ENCODE assay signal across 20 mouse cellular contexts in the genomic region with DNA sequence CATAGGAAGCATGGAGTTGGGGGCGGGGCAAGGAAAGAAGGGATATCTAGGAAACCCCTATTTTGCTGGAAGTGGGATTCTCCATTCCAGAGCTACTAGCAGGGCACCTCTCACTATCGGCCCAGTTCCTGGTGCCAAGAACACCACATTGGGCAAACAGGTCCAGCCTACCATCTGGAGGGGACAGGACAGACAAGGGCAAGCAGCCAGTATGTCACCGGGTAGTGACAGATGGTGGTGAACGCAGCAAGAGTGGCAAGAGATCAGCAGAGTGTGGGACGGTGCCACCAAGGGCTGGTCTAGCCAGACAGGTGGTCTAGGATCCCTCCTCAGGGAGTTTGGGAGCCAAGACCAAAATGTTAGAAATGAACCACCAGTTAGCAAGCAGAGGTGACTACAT. TPM values are rescaled to one million over a fixed set of nuclear protein-coding genes. Genes with fewer than 3 reads are reported as not detected.
A peak's percentile ranks its signal among the peaks of the same experiment; 100 is the strongest.
DNase-seq lines count a peak whose midpoint lies in the region; ATAC-seq lines count a peak whose summit lies in the region.
"Had no signal": no experiment of that assay in that cellular context is flagged by ENCODE, and none has a peak within 500 bp of the region (broad histone marks: within the 10 kb centered on the region; RNA-seq: fewer than 3 reads in every experiment).

No protein-coding gene starts in this region.

- H3K27me3 ChIP-seq in forebrain, embryonic 16.5 days (replicated peaks; ENCODE audit: control insufficient read depth, insufficient read depth, low read length), result no peaks in the 10 kb centered on the region
- no peaks in the 10 kb centered on the region for H3K27me3 ChIP-seq in forebrain, embryonic 11.5 days (ENCODE audit: control insufficient read depth, insufficient read depth, low read length)
- H3K27me3 ChIP-seq: limb, embryonic 12.5 days; liver, embryonic 13.5 days had no signal

- 60% methylated on average over 5 of the region's 5 CpGs for WGBS in forebrain, embryonic 16.5 days
- 92% methylated on average over 5 of the region's 5 CpGs for WGBS in forebrain, embryonic 11.5 days

- no peak overlapping the region for H3K4me3 ChIP-seq in forebrain, embryonic 16.5 days (replicated peaks; ENCODE audit: low read length)
- H3K4me3 ChIP-seq in forebrain, embryonic 11.5 days (ENCODE audit: low read depth, low read length), result no peak overlapping the region
- H3K4me3 ChIP-seq: embryonic facial prominence, embryonic 10.5 days; limb, embryonic 12.5 days; liver, embryonic 13.5 days had no signal

- no peaks in the 10 kb centered on the region for H3K36me3 ChIP-seq in forebrain, embryonic 16.5 days (ENCODE audit: control insufficient read depth, insufficient read depth)
- H3K36me3 ChIP-seq in forebrain, embryonic 11.5 days (ENCODE audit: control insufficient read depth, insufficient read depth, low read length), result no peaks in the 10 kb centered on the region
- H3K36me3 ChIP-seq: embryonic facial prominence, embryonic 10.5 days; limb, embryonic 12.5 days; liver, embryonic 13.5 days had no signal

- H3K27ac ChIP-seq in forebrain, embryonic 16.5 days (ENCODE audit: low read length), result 0 out of 2 replicates have a peak overlapping the region, but pooled peaks have one; percentile 6
- H3K27ac ChIP-seq in forebrain, embryonic 11.5 days (ENCODE audit: low read depth, low read length), result no peak overlapping the region
- H3K27ac ChIP-seq: embryonic facial prominence, embryonic 10.5 days; limb, embryonic 12.5 days; liver, embryonic 13.5 days had no signal

- no peak for DNase-seq in forebrain, embryonic 11.5 days (ENCODE audit: low spot score)
- peak; percentile 97 for DNase-seq in brain, adult 2 months (ENCODE audit: low read depth, low spot score)
- DNase-seq in cerebellum, adult 11 months, result peak; percentile 92
- peak; percentile 98 for DNase-seq in cerebellum, postnatal 10 days
- no peak for DNase-seq in layer of hippocampus, postnatal 25 days (ENCODE audit: extremely low spot score in 1 of 2, low spot score in 1 of 2)
- no peak for DNase-seq in heart, adult 11 months
- DNase-seq: B cell, adult 2 months; heart, postnatal 36 days; kidney, adult 2 months; kidney, postnatal 25 days; liver, embryonic 13.5 days; lung, embryonic 14.5 days; lung, postnatal 4 days; right cerebral cortex, postnatal 4 days had no signal

- peaks cover 7% of the 10 kb centered on the region; the same call in 1 of the 2 replicates for H3K4me1 ChIP-seq in forebrain, embryonic 16.5 days (replicated peaks; ENCODE audit: control insufficient read depth, insufficient read depth, low read length)
- no peaks in the 10 kb centered on the region for H3K4me1 ChIP-seq in forebrain, embryonic 11.5 days (replicated peaks; ENCODE audit: control insufficient read depth, insufficient read depth, low read length)
- H3K4me1 ChIP-seq: embryonic facial prominence, embryonic 10.5 days; limb, embryonic 12.5 days; liver, embryonic 13.5 days had no signal

- H3K4me2 ChIP-seq in forebrain, embryonic 16.5 days (ENCODE audit: low read length), result no peak overlapping the region
- no peak overlapping the region for H3K4me2 ChIP-seq in forebrain, embryonic 11.5 days (ENCODE audit: low read depth, low read length, severe bottlenecking)
- H3K4me2 ChIP-seq: limb, embryonic 12.5 days; liver, embryonic 13.5 days; lung, embryonic 14.5 days had no signal

- no peak overlapping the region for H3K9ac ChIP-seq in forebrain, embryonic 16.5 days (replicated peaks; ENCODE audit: low read depth, low read length)
- no peak overlapping the region for H3K9ac ChIP-seq in forebrain, embryonic 11.5 days (ENCODE audit: low read length)
- H3K9ac ChIP-seq: limb, embryonic 12.5 days; liver, embryonic 13.5 days; lung, embryonic 14.5 days had no signal

- peak; percentile 59; the same call in 1 of the 2 replicates for ATAC-seq in forebrain, embryonic 16.5 days
- no peak for ATAC-seq in forebrain, embryonic 11.5 days (replicated peaks; ENCODE audit: low FRiP score)
- ATAC-seq: inflammation-experienced regulatory T-cells, adult 6 months had no signal

- H3K9me3 ChIP-seq in forebrain, embryonic 16.5 days (ENCODE audit: control insufficient read depth, low read length), result no peaks in the 10 kb centered on the region
- no peaks in the 10 kb centered on the region for H3K9me3 ChIP-seq in forebrain, embryonic 11.5 days (ENCODE audit: control insufficient read depth, low read length)
- H3K9me3 ChIP-seq: embryonic facial prominence, embryonic 10.5 days; limb, embryonic 12.5 days; liver, embryonic 13.5 days had no signal

RNA-seq across cellular contexts. Expression of a gene that starts 28.1 kb away (rescaled TPM):
- 2.8 and 3.7 TPM in 2 replicates for polyA plus RNA-seq in forebrain, embryonic 16.5 days (2015; fragmentation: Nextera tagmentation; extraction: Ambion mirVana)
- polyA plus RNA-seq in forebrain, embryonic 11.5 days (2014; fragmentation: Nextera tagmentation; extraction: Ambion mirVana), result 0.20 and 0.32 TPM in 2 replicates
- total RNA-seq in layer of hippocampus, postnatal 25 days (2021), result 1 to 10 TPM; 4.5 to 9.4 TPM
- total RNA-seq: common myeloid progenitor, adult 5-6 weeks; granulocyte monocyte progenitor cell, adult 5-6 weeks; heart, postnatal 36 days had no signal
- polyA plus RNA-seq: inflammation-experienced regulatory T-cells, adult 6 months; liver, embryonic 13.5 days had no signal

Comparison
In these comparisons a context has a peak if more than half of its experiments do, and no peak if none do; other contexts are left out.
1. DNase-seq: peak in brain, adult 2 months (single experiment), cerebellum, adult 11 months (single experiment) and cerebellum, postnatal 10 days (2 of 2); none in forebrain, embryonic 11.5 days (single experiment), layer of hippocampus, postnatal 25 days (0 of 2) and heart, adult 11 months (single experiment).